Mouse (Mus musculus) spleen, adult 18-20 months (tissue): ENCODE results near the gene Cbx4.

ENCODE experiments used
- DNase-seq, 2 experiments: peaks; one replicate each; pipeline ENCODE4 v3.0.0; 2022; ENCODE audit warnings: mixed read lengths in 2 of 2

The Cbx4 gene

DNA sequence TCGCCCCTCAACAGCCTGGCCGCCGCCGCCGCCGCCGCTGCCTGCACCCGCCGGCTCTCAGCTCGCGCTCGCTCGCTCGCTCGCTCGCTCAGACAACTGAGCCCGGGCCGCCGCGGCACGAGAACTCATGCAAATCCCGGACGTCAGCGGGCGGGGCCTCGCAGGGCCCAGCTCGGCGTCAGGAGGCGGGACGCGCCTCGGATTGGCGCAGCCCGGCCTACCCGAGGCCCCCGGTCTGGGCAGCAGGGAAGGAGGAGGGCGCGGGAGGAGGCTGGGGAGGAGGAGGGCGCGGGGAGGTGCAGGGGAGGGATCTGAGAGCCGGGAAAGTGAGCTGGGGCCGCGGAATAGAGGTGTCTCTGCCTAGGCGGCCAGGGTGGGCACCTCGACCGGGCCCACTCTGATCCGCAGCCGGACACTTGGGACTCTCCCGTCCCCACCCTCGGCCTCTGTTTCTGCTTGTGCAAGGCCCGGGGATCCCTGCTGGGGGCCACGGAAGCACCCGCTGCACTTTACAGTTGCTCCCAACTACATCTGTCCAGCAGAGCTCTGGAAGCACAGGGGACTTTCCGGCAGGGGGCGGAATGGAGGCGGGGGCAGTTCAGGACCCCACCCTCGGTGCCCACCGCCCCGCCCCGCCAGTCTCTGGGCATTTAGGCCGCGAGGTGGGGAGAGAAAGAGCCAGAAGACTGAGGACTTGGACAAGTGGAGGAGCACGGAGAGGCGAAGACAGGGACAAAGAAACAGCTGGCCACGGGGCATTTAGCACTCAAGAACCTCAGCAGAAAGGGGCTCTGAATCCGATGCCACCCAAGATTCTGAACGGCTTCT is at the start of gene Cbx4:
Gene Cbx4, minus strand, starts transcription at position 78 of the 828 bp plus-strand sequence.
- peak; percentile 84 to 91 for DNase-seq

DNA sequence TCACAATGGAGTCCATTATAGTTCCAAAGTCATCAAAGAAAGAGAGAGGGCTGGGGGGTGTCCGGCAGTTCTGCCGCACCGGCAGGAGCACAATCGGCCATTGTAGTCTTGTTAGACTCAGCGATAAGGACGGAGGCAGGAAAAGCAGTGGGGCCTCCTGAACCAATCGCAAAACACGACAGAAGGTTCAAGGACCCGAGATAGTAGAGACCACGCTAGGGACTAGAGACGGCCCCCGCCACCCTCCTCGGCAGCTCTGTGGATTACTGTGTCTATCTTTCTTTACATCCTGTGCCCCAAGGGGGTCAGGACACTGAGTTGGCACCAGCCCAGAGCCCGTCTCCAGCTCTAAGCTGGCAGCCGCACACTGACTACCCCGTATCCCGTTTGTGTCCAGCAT is 48.6 kb upstream of the Cbx4 start:
- no peak for DNase-seq

- peak; percentile 57 to 64 for DNase-seq
Measured at GRCm38 (mm10) chr11:119133437-119134221, 47.6 kb upstream of the Cbx4 start.

DNA sequence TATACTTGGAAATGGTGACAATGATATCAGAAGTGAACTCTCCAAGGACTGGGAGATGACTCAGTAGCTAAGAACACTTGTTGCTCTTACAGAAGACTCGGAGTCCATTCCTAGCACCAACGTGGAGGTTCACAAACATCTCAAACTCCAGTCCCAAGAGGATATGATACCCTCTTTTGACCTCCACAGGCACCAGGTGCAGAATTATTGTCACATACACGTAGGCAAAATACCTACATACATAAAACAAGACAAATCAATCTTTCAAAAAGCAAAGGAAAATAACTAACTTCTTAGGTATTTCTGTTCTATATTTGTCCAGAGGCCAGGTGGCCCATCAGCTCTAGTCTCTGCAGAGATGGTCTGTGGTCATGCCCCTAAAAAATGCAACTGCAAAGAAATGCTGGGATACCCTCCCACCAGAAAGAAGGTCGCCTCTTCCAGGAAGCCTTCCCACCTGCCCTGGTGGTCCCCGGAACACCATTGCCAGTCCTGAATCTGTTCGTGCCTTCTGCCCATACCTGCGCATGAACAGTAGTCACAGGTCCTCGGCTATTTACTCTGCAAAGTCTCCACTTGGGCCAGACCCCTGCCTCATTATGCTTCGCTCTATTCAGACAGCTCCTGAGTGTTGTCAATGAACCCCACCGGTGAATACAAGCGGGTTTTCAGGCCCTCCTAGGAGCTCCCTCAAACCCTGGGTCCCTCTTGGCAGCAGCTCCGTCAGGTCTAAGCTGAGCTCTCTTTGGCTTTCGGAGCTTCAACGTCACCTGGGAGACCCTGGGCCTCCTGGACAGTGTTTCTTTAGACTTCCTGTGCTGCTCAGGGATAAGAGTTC is 46.4 kb upstream of the Cbx4 start:
- no peak for DNase-seq

DNA sequence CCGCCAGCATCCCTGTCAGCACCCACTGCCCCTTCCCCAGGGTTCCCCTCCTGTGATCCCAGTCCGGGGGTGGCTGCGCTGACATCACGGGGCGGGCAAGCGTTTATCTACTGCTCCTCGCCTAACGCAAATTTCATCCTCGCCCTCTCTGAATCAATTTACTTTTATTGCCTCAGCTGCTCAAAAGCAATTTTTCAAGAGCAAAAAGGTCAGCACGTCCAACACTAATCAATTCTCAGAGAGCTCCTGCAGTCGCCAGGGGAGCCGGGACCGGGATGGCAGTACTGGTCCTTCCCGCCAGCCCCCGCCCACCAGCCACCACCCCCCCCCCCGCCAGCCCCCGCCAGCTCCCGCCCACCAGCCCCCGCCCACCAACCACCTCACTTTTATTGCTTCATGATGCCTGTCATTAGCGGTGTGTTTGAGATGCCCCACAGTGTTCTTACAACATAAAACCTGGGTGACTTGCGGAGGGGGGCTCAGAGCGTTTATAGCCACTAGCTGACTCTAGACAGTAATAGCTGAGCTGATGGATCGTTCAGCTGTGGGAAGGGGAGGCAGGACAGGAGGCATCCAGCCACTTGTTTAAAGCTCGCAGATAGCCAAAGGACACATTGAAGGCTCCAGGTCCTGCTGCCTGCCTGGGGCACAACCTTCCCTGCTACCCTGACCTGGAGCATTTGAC is 44.2 kb upstream of the Cbx4 start:
- no peak for DNase-seq

GRCm38 (mm10) chr11:119129281-119130058 is 43.4 kb upstream of the Cbx4 start:
- no peak for DNase-seq

DNA sequence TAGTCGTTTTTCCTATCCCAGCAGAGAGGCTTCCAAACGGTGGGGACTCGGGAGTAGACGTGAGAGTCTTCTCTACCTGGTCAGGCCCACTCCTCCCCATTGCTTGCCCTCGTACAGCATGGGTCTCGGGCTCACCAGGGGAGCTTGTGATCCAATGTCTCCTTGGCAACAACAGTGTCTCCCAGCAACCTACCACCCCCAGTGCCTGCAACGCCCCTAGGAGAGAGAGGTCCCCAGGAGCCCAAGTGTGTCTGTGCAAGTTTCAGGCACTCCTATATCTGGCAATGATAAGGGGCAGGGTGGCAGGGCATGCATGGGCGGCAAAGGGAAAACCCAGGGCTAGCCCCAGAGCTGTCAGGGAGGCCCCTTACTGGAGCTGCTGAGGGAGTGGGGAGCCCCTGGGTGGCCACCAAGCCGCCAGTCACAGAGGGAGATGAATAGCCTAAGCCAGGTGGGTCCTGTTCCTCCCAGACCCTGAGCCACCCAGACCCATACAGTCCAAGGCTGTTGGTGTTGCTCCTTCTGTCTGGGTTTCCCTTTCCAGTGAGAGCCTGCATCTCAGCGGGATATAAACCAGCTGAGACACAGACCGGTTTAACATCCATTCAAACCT is 42.8 kb upstream of the Cbx4 start:
- no peak for DNase-seq

GRCm38 (mm10) chr11:119127686-119128473 is 41.9 kb upstream of the Cbx4 start:
- DNase-seq, result peak; percentile 46 to 47

- DNase-seq, result no peak
Measured at GRCm38 (mm10) chr11:119127147-119127546, 41.1 kb upstream of the Cbx4 start.

- peak; percentile 30 for DNase-seq
Measured at GRCm38 (mm10) chr11:119125929-119126861, 40.2 kb upstream of the Cbx4 start.

- DNase-seq, result no peak
Measured at GRCm38 (mm10) chr11:119124536-119124935, 38.5 kb upstream of the Cbx4 start.

DNA sequence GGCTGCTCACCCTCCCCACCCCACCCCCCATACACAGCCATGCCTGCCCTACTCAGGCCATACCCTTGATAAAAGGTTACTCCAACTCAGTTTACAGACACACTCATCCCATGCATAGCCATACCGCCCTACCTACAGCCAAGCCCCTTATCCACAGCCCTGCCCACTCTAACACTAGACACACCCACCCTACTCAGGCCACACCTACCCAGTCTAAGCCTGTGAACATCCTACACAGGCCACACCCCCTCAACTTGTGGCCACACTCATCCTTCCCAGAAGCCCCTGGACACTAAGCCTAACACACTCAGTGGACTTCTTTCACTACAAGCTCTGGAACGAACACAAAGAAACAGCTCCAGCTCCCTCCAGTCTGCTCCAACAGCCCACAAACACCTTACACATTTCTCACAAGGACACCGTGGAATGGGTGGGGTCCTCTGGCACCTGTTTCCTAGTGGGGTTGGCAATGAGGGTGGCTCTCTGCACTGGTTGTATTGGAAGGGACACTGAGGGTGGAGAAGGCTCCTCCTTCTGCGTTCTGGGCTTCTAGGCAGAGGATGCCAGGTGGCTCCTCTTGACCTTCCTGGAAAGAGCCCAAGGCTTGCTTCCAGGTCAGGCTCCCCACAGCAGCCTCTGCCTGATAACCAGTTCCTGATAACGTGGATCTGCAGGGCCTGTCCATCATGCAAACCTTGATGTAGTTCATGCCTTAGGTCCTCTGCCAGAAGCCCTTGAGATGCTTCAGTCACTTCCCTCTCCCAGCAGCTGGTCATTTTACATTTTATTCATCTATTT is 37.7 kb upstream of the Cbx4 start:
- DNase-seq, result no peak

- DNase-seq, result no peak
Measured at GRCm38 (mm10) chr11:119122396-119122795, 36.4 kb upstream of the Cbx4 start.

DNA sequence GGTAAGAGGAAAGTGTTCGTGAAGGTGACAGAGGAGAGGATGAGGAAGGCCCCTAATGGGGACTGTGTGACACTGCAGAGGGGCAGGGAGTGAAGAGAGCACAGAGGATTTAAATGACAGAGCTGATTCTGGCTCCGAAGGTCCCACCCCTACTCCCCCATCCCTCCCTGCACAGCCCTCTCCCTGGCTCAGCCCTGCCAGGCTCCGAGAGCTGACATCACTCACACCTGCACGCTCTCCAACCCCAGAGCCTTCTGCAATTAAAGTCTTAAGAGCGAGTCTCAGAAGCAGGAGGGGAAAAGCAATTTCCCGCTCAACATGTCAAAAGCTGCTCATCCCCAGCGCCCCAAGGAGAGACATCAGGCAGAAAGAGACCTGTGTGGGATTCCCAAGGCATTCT is 32.9 kb upstream of the Cbx4 start:
- DNase-seq, result no peak

GRCm38 (mm10) chr11:119117945-119118344 is 31.9 kb upstream of the Cbx4 start:
- no peak for DNase-seq

GRCm38 (mm10) chr11:119116992-119117391 is 31.0 kb upstream of the Cbx4 start:
- DNase-seq, result no peak

- no peak for DNase-seq
Measured at GRCm38 (mm10) chr11:119112721-119113120, 26.7 kb upstream of the Cbx4 start.

GRCm38 (mm10) chr11:119111345-119111744 is 25.3 kb upstream of the Cbx4 start:
- peak; percentile 37 to 49 for DNase-seq
